Mouse (Mus musculus) embryonic facial prominence, embryonic 11.5 days (tissue): ENCODE results near the gene Gm45618. TPM values are rescaled to one million over a fixed set of nuclear protein-coding genes. Genes with fewer than 3 reads are reported as not detected.

ENCODE experiments used
- ATAC-seq: fragments of 200-750 bp; cut with Nextera tagmentation; replicated peaks from 2 replicates; pipeline ENCODE4 v1.8.0; 2017; ENCODE audit warnings: low read depth; ENCODE audit not compliant: insufficient number of reproducible peaks, low FRiP score, low TSS enrichment
- DNase-seq: peaks from one replicate; pipeline ENCODE4 v3.0.0-alpha.2; 2015; ENCODE audit warnings: low spot score
- H3K27ac ChIP-seq: fragments of 300-500 bp; sonication (generic); replicated peaks from 2 replicates; pipeline ENCODE4 v1.5.1; 2014; ENCODE audit warnings: mild to moderate bottlenecking, low read depth, low read length, control low read depth
- H3K27me3 ChIP-seq: fragments of 300-500 bp; sonication (generic); 2 replicates; pipeline ENCODE4 v1.6.1; 2014; ENCODE audit warnings: mild to moderate bottlenecking, low read length, moderate library complexity, mixed read lengths; ENCODE audit not compliant: control insufficient read depth, insufficient read depth
- H3K36me3 ChIP-seq: fragments of 300-500 bp; sonication (generic); replicated peaks from 2 replicates; pipeline ENCODE4 v1.6.1; 2014; ENCODE audit warnings: low read depth, mild to moderate bottlenecking, low read length, moderate library complexity, mixed read lengths; ENCODE audit not compliant: control insufficient read depth, insufficient read depth
- H3K4me1 ChIP-seq: fragments of 300-500 bp; sonication (generic); 2 replicates; pipeline ENCODE4 v1.6.1; 2014; ENCODE audit warnings: low read length, mixed read lengths; ENCODE audit not compliant: control insufficient read depth, insufficient read depth
- H3K4me2 ChIP-seq: fragments of 300-500 bp; sonication (generic); 2 replicates; pipeline ENCODE4 v1.6.1; 2014; ENCODE audit warnings: low read depth, mild to moderate bottlenecking, control low read depth, low read length, moderate library complexity
- H3K4me3 ChIP-seq: fragments of 300-500 bp; sonication (generic); 2 replicates; pipeline ENCODE4 v1.5.1; 2014; ENCODE audit warnings: low read depth, low read length, control low read depth
- H3K9ac ChIP-seq: fragments of 300-500 bp; sonication (generic); replicated peaks from 2 replicates; pipeline ENCODE4 v1.6.1; 2014; ENCODE audit warnings: mild to moderate bottlenecking, control low read depth, low read length
- H3K9me3 ChIP-seq: fragments of 300-500 bp; sonication (generic); replicated peaks from 2 replicates; pipeline ENCODE4 v1.6.1; 2016; ENCODE audit warnings: mild to moderate bottlenecking, low read length, inconsistent platforms, mixed read lengths; ENCODE audit not compliant: control insufficient read depth
- WGBS: fragments of 180-500 bp; shearing (Covaris S2); extraction: QIAGEN DNeasy Blood & Tissue Kit; methylation state at CpG from one replicate; pipeline ENCODE4 v1.1.7; 2014; 5-methylcytosine and 5-hydroxymethylcytosine counted together
- polyA plus RNA-seq: library from polyadenylated mRNA; unstranded; fragments of >200 nt; fragmentation: Nextera tagmentation; extraction: Ambion mirVana; gene quantifications from 2 replicates; pipeline ENCODE4 v1.2.1, GENCODE M21; 2014

Gm45618 gene
- polyA plus RNA-seq, 1 experiment from 2014 or later = not detected

DNA sequence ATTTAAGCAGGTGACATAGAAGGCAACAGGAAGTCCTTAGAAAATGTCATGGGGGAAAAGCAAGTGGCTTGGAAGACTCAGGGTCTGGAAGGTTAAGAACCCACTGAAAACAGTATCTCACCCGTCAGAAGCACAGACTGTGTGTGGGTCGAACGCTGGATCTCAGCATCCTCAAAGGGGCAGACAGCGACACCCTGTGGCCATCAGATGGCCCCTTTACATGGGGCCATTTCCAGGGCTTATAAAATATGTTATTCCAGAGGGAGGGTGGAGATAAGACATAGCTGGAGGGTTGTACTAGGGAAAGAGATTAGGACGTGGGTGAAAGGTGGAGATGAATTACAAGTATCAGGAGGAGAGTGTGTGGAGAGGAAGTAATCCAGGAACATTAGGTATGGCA is 897 bp downstream of the Gm45618 start:
- Histone ChIP-seq H3K4me1 (no peaks in the 10 kb centered on the region), H3K27me3 (no peaks in the 10 kb centered on the region), H3K9me3 (no peaks in the 10 kb centered on the region), H3K4me3 (no peak overlapping the region), H3K4me2 (no peak overlapping the region), H3K36me3 (no peaks in the 10 kb centered on the region), H3K27ac (no peak overlapping the region), H3K9ac (no peak overlapping the region)
- no peak for ATAC-seq
- peak; percentile 37 for DNase-seq
- 21% methylated on average over 5 of the region's 5 CpGs for WGBS

DNA sequence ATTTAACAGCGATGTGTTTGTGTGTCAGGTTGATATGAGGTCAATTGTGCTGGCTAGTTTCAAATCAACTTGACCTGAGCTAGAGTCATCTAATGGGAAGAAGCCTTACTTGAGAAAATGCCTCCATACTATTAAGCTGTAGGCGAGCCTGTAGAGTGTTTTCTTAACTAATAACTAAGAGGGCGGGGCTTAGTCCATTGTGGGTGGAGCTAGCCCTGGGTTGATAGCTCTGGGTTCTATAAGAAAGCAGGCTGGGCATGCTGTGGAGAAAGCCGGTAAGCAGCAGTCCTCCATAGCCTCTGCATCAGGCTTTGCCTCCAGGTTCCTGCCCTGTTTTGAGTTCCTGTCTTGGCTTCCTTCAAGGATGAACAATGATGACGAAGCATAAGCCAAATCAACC is 15.8 kb downstream of the Gm45618 start:
- WGBS = 65% methylated on average over 5 of the region's 5 CpGs
- H3K9me3 ChIP-seq = no peaks in the 10 kb centered on the region

GRCm38 (mm10) chr7:142097776-142098175 is 22.8 kb downstream of the Gm45618 start:
- Histone ChIP-seq H3K4me1 (no peaks in the 10 kb centered on the region; the same call in none of the 2 replicates), H3K9ac (no peak overlapping the region), H3K4me2 (no peak overlapping the region), H3K9me3 (no peaks in the 10 kb centered on the region), H3K27ac (no peak overlapping the region), H3K4me3 (no peak overlapping the region), H3K27me3 (peaks cover 45% of the 10 kb centered on the region), H3K36me3 (no peaks in the 10 kb centered on the region)
- no peak; the same call in 1 of the 2 replicates for ATAC-seq
- 12% methylated on average over 9 of the region's 9 CpGs for whole genome bisulfite sequencing
- peak; percentile 82 for DNase-seq

More for the DNA sequence above, 15.8 kb downstream of the Gm45618 start:
- Histone ChIP-seq H3K27ac (no peak overlapping the region), H3K4me3 (no peak overlapping the region), H3K9ac (no peak overlapping the region), H3K4me2 (no peak overlapping the region), H3K4me1 (no peaks in the 10 kb centered on the region), H3K27me3 (no peaks in the 10 kb centered on the region), H3K36me3 (no peaks in the 10 kb centered on the region)
- ATAC-seq (no peak), DNase-seq (no peak)

- WGBS = 66% methylated on average over 4 of the region's 4 CpGs
- no peak overlapping the region for H3K9ac ChIP-seq
- H3K4me3 ChIP-seq = no peak overlapping the region
- ATAC-seq (no peak), DNase-seq (no peak)
- no peaks in the 10 kb centered on the region; the same call in none of the 2 replicates for H3K4me1 ChIP-seq
- no peak overlapping the region for H3K27ac ChIP-seq
- no peaks in the 10 kb centered on the region for H3K36me3 ChIP-seq
- H3K4me2 ChIP-seq = no peak overlapping the region
- H3K9me3 ChIP-seq = no peaks in the 10 kb centered on the region
- peaks cover 50% of the 10 kb centered on the region for H3K27me3 ChIP-seq
These were observed 23.8 kb downstream of the Gm45618 start for GRCm38 (mm10) chr7:142096701-142097100.

DNA sequence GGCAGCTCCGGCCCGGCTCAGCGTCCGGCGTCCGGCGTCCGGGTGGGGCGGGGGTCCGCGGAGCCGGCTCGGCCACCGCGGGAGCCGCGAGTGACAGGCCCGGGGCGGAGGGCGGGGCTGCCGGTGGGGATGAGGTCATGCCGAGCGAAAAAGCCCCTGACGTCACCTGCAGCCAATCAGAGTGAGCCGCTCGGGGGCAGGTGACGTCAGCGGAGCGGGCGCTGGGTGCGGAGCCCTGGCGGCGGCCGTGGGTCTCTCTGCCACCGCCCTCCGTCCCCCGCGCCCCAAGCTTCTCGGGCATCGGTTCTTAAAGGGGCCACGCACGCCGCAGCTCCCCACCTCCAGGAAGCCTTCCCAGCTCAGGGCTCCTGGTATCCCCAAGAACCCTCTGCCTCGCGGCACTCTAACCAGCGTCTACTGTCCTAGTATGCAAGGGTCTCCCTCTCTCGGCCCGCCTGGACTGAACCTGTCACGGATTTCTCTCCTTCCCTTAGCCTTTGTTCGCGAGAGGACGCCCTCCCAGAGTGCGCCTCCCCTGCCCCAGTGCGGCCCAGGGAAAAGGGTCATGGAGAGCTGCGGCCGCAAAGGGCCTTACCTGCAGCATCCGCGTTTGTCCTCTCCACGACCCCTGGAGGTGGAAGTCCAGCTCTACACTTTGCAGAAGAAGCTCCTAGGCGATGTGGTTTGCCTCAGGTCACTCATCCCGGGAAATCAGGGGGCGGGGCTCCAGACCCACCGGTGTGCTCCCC is 25.2 kb downstream of the Gm45618 start, which contains the start of gene Dusp8:
Gene Dusp8 (minus strand): TSS at position 661 of the 749 bp plus-strand sequence.
- DNase-seq (peak; percentile 89), ATAC-seq (peak; percentile 70)
- H3K4me3 ChIP-seq = peak within 1 kb of the TSS; percentile 68
- 0 out of 2 replicates have a peak within 1 kb of the TSS, but pooled peaks have one; percentile 13 for H3K27ac ChIP-seq
- peak within 1 kb of the TSS; percentile 61 for H3K9ac ChIP-seq
- H3K4me1 ChIP-seq = no peaks in the 10 kb centered on the region; the same call in none of the 2 replicates
- H3K27me3 ChIP-seq = peaks cover 54% of the 10 kb centered on the region
- H3K4me2 ChIP-seq = peak within 1 kb of the TSS; percentile 98
- WGBS = under 1% methylated on average over 62 of the region's 63 CpGs
- H3K36me3 ChIP-seq = no peaks in the 10 kb centered on the region
- no peaks in the 10 kb centered on the region for H3K9me3 ChIP-seq

GRCm38 (mm10) chr7:142094301-142095143 is 26.0 kb downstream of the Gm45618 start:
- under 1% methylated on average over 87 of the region's 89 CpGs for WGBS
- H3K36me3 ChIP-seq = no peaks in the 10 kb centered on the region
- H3K4me2 ChIP-seq = peak overlapping the region; percentile 98
- ATAC-seq = no peak
- H3K4me1 ChIP-seq = no peaks in the 10 kb centered on the region; the same call in none of the 2 replicates
- peak overlapping the region; percentile 61 for H3K9ac ChIP-seq
- H3K27ac ChIP-seq = 0 out of 2 replicates have a peak overlapping the region, but pooled peaks have one; percentile 13
- H3K9me3 ChIP-seq = no peaks in the 10 kb centered on the region
- H3K4me3 ChIP-seq = peak overlapping the region; percentile 68
- peaks cover 54% of the 10 kb centered on the region for H3K27me3 ChIP-seq
- peak; percentile 20 for DNase-seq

- Histone ChIP-seq H3K4me1 (no peaks in the 10 kb centered on the region; the same call in none of the 2 replicates), H3K27me3 (peaks cover 59% of the 10 kb centered on the region), H3K4me3 (peak overlapping the region; percentile 68), H3K9me3 (no peaks in the 10 kb centered on the region), H3K27ac (no peak overlapping the region), H3K4me2 (peak overlapping the region; percentile 19; the same call in 1 of the 2 replicates), H3K36me3 (no peaks in the 10 kb centered on the region), H3K9ac (peak overlapping the region; percentile 61; the same call in 1 of the 2 replicates)
- 22% methylated on average over 6 of the region's 6 CpGs for WGBS
- DNase-seq (no peak), ATAC-seq (no peak)
These were observed 26.8 kb downstream of the Gm45618 start for GRCm38 (mm10) chr7:142093696-142094240.
